Mouse (Mus musculus) erythroblast, adult 5-6 weeks (primary cell): Measurements from ENCODE around the gene Gpr39. TPM values are rescaled to one million over a fixed set of nuclear protein-coding genes. Genes with fewer than 3 reads are reported as not detected.

Experiments
- ATAC-seq: replicated peaks from 2 replicates; pipeline ENCODE4 v1.8.0; 2016; ENCODE audit warnings: moderate number of reproducible peaks, mild to moderate bottlenecking, moderate TSS enrichment, inconsistent platforms; ENCODE audit not compliant: poor library complexity, low FRiP score, severe bottlenecking
- total RNA-seq, 2 experiments: library from RNA; stranded (forward) in 1 of 2; stranded (reverse) in 1 of 2; fragments of 150-400 nt in 1 of 2; fragments of 200-764, 138-1000 nt in 1 of 2; gene quantifications; 2 replicates each; pipeline versions ENCODE4 v1.2.3 to v1.2.4; 2015 to 2017; ENCODE audit warnings: low replicate concordance in 2 of 2

Gpr39 gene
- total RNA-seq, 2 experiments from 2014 or later, result not detected

DNA sequence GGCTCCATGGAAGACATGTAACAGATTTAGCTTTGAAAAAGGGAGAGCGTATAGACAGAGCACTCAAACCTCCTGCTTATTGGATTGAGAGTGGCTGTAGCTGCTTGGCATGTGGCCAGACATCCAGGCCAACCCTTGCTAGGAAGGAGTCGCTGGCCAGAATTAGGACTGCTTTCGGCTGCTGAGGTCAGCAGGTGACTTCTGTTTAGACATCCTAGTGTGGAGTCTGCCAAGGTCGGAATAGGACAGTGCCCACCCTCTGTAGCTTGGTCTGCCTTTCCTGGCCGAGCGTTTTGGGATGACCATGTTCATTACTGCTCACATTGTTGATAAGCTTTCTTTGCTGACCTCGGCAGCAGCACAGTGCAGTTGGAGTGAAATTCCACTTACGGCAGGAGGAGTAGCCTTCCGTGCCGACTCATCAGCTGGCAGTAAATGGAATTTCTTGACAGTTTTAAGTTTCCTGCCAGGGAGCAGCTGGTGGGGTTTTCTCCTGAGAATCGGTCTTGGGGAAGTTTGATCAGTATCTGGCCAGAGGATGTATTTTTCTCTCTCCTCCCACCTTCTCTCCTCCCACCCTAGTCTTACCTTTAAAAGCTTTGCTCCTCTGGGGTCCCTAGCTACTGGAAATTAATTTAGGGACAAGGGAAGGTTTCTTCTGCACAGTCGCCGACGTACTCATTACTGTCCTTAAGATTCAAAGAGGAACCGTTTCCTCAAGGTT is 83.3 kb downstream of the Gpr39 start:
- no peak for ATAC-seq

DNA sequence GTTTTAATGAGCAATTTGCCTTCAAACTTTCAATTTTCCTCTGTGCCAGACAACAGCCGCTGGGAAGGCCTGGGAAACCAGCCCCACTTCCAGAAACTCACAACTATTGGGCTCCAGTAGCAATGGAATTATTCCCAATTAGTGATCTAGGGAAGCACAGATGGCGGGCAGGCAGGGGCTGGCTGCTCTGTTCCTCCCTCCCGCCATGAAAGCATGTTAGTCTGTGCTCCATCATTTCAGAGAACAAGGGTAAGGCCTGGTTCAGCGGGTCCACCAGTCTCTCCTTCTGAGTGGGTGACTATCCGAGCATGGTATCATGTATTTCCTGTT is 83.9 kb downstream of the Gpr39 start:
- ATAC-seq, result no peak

DNA sequence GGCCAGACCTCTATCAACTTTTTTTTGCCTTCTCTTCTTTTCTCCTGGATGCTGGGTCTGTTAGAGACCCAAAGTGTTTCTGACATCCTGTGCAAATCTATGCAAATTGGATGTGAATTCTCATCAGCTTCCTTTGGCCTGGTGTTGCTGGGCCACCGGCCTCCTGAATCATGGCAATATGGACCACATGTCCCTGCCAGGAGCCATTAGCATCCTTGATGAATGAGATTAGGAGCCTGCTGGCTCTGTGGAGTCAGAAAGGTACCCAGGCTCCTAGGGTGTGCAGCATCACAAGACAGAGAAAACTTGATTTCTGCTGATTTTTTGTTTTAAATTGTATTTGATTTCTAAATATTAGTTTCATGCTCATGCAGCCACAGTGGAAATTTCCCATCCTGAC is 85.3 kb downstream of the Gpr39 start:
- no peak for ATAC-seq

DNA sequence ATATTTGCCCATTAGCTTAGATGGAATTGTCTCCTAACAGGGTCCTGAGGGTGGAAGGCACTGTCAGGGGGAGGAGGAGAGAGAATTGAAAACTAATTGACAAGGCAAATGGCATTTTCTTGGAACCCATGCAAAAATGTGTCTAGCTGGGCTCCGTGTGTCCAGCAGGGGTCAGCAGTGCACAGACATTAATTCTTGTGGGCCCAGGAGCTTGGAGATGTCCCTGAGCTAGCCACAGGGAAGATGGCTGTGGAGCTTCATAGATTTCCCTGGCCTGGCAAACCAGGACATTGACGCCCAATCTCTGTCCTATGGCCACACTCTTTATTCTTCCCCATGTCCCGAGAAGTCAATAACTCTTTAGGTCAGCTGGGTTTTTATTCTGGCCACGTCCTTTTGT is 113.0 kb downstream of the Gpr39 start:
- ATAC-seq, result no peak

DNA sequence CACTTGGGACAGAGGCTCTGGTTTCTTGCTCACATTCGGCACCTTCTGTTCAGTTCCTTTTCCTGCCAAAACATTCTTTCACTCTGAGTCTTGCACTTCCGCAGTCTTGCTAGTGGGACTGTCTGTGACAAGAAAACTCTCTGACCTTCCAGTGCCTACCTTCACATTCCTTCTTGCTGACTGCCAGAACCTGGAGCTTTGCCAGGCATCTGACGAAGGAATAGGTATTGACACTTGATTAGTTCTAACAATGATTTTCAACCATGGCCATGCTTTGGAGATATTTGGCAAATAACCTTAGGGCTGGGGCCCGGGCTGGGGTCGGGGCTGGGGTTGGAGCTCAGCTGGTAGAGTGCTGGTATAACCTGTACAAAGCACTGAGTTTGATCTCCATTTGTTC is 123.7 kb downstream of the Gpr39 start:
- no peak for ATAC-seq

DNA sequence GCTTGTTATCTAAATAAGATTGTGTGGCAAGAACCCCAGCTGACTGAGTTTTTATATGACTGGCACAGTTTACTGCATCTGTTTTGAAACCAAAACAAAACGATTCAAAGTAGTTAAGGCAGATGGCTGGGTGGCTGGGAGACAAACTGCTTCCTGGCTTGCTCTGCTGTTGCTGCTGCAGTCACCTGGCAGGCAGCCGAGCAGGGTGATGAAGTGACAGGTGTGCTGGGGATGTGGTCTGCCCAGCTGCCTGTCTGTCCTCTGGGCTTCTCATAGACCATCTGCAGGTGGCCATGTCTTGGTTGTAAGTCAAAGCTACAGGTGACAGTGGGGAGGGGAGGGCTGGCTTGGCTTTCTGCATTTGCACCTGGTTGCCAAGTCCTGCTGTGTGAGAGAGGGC is 131.6 kb downstream of the Gpr39 start:
- no peak for ATAC-seq

DNA sequence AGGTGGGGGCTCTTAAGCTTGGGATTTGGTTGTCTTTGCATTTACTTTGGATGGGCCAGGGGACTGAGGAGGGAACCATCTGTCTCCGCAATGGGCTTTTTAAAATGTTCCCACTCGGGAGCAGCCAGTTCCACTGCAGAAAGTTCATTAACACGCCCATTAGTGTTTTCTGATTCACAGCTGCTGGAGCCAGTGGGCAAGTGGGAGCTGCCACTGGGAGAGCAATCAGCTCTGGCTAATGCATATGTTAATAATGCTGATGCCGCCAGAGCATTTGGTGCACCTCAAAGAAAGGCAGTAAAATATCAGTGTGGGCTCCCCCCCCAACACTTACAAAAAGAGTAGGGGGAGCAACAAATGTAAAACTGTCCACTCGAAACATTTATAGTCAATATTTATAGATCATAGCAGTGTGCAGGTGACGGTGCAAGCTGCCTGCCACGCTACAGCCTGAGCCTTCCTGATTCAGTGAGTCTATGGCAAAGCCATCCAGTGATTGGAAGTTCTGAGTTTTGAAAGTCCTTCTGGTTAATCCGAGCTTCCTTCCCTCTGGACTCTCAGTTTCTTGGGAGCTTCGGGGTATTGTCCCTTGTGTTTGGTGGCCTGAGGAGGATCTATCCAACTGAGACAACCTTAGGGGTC is 136.5 kb downstream of the Gpr39 start:
- ATAC-seq, result no peak

DNA sequence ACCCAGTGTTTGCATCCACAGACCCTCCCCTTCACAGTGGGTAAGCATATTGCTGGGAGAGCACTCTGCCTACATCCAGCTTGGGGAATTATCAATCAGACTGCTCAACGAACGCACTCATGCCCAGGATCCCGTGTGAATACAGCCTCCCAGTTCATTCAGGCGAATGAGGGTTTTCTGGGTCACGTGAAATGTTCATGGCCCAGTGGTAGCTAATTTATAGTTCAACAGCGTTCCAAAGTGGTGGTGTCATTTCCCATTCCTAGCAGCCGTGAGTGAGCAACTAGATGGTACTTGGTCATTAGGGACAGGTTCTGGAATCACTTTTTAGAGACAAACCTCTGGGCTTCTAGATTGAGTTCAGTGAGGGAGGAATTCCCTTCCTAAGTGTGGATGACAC is 144.3 kb downstream of the Gpr39 start:
- no peak for ATAC-seq

DNA sequence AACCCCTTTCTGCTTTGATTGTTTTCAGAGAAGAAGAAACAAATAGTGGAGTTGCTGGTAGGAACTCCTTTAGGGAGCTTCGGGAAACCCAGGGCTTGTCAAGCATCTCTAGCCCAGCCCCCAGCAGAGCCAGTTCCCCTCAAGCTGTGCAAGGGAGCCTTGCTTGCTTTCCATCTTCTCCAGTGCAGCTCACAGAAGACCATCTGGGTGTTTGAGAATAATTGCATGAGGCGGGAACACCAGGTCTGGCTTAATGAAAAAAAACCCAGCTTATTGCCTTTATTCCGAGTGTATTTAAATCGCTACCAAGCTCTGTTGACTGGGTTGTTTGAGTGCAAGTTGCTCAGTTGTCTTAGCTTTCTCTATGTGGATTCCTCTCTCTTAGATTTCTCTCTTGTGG is 146.8 kb downstream of the Gpr39 start:
- no peak for ATAC-seq

DNA sequence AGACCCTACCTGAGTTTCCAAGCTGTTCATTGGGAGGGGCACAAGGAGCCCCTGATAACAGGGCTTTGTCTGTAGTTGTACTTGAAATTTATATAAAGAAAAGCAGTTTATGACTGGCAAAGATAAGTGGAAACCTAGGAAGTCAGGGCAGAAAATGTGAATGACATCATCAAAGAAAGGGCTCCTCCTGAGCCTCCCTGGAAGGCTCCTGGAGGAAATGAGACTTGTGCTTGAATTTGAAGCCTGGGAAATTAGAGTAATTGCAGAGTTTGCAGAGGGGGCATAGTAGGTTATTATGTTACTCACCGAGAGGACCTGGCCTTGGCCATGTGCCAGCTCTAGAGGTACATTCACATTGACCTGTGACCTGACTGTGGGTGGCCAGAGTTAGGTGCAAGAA is 160.7 kb downstream of the Gpr39 start:
- ATAC-seq, result no peak

DNA sequence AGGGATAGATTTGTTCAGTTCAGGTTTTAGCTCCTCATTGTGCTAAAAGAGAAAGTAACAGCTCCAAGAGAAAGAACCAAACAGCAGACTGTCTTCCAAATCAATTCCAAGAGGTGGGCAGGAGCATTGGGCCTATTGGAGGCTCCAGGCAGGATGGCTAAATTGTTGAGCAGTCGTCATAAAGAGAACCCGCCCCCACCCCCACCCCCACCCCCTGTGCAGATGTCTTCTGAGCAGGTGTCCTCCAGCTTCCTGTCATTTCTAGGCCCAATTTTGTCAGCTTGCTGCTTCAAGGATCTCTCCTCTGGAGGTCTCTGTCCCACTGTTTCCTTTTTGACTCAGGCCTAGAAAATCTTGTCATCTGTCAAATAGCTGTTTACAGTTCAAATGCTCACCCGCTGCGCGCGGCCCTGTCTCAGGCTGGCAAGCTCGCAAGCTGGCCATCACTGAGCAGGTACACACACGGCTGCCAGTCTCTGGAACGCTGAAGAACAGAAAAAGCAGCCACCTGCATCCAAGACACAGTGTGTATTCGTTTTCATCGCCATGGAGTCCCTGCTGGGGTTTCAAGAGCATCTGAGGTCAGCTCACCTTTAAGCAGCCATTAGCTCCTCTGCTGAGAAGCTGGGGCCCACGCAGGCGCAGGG is 163.1 kb downstream of the Gpr39 start:
- no peak for ATAC-seq

DNA sequence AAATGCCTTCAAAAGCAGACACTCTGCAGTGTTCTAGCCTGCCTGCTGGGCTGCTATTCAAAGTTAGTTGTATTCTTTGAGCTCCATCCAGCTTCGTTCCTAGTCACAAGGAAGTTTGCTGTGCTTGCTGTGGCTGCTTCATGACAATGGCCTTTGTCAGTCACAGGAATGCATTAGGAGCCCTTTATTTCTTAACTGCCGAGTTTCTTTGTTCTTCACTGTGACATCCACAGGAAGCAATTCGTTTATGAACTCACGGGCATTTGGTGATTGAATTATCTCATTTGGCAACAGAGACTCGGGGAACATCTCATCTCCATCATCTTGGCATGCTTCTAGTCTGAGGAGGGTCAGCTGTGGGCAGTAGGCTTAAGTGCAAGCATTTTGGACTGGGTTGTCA is 177.9 kb downstream of the Gpr39 start:
- ATAC-seq, result no peak

DNA sequence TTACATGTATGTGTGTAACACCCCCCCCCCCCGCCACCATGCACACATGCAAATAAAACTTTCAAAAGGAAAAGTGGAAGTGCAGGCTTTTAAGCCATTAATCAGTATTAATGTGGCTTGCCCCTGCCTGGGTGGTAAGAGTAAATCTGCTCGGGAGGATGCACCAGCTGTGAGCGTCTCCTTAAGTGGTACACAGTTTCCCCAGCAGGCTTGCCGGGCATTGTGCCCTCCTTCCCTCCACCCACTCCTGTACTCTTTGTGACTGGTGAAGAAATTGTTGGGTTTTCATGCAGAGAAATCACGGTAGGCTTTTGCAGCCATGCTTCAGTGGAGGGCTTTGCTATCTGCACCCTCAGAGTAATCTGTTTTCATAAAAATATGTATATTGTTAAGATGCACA is 181.8 kb downstream of the Gpr39 start:
- no peak for ATAC-seq

DNA sequence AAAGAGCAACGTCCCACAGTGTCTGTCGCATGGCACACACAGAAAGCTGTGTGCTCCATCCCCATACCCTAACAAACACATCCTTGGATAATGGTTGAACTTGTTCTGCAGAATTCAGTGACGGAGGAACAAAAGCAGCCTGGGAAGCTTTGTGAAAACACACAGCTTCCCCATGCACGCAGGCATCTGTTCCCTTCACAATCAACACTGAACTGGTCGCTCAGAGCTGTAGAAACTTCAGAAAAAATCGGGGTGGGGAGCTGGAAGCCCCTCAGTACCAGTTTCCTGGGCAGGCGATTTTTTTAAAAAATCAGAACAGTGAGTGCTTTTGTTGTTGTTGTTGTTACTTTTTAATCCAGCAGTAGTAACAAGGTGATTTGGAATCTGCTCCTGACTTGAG is 193.3 kb downstream of the Gpr39 start:
- ATAC-seq, result no peak

DNA sequence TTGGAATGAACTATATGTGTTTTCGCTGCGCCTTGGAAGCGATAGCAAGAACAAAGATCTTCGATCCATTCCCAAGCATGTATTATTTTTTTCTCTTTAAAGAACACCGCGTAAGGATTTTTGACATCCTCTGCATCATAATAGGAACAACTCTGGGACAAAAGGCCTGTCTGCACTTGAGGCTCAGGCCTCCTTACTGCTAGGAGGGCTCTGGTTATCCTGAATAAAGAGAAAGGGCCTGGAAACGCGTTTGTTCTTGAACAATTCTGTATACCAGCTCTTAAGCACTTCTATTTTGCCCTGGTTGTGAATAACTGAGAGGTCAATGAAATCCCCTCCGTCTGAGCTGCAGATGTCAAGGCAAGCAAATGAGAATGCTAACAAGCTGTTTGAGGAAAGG is 216.4 kb downstream of the Gpr39 start:
- no peak for ATAC-seq

DNA sequence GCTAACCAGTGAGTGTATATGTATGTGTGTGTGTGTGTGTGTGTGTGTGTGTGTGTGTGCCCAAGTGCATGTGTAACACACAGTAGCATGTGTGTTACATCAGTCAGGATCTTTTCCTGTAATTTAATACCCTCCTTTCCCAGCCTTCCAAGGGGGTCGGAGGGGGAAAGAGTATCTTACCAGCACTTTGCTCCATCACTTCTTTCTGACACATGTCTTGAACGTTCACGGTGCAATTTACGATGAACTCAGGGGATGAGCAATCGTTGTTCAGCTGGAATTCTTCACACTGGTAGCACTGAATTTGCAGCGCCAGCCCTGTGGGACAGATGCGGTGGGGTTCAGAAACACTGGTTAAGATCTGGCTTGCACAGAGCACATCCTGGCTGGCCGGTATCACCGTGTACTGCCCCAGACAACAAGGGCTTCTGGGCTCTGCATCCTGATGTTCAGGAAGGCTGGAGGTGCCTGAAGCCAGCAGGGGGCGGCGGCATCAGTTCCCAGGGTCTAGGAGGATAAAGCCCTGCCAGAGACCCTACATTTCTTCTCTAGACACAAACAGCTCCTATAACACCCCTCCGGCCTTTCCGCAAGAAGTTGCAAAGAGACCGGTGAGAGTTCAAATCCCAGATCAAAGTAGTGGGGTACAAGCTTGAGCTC is 233.5 kb downstream of the Gpr39 start:
- no peak for ATAC-seq

DNA sequence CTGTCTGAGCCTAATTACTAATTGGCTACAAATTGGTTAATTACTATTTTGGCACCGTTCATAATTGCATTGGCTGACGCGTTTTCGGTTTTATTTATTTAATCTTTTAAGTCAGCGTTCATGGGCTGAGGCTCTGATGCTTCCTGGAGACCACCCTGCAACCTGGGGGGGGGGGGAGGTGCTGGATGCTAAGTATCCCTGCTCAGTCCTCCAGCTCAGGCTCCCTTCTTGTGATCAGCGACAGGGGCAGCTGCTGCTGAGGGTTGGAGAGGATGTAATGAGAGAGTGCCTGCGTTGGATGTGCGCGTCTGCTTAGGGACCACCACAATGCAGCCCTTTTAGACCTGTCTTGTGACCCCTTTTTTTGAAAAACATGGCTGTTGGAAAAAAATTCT is 234.1 kb downstream of the Gpr39 start:
- ATAC-seq, result no peak

DNA sequence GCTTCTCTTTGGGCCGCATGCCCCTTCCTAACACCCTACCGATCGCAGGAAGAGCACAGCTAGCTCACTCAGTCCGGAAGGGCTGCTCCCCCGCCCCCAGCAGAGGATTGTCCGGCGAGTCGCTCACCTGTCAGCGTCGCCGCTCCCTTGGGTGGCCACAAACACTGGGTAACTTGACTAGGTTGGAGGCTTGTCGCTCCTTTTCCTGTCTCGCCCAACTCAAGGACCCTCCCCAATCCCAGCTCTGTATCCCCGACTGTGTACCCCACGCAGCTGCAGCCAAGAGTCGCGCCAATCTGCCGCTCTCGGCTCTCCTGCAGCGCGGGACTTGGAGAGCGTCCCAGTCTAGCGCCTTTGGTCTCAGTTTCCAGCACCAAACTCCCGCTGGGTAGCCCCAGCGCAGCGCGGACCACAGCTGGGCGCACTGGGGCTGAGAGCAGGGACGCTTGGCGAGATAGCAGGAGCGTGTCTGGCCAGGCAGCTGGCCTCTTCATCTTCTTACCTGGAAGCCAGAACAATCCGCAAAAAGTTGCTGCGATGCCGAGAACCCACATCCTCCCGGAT is 234.6 kb downstream of the Gpr39 start:
- no peak for ATAC-seq

DNA sequence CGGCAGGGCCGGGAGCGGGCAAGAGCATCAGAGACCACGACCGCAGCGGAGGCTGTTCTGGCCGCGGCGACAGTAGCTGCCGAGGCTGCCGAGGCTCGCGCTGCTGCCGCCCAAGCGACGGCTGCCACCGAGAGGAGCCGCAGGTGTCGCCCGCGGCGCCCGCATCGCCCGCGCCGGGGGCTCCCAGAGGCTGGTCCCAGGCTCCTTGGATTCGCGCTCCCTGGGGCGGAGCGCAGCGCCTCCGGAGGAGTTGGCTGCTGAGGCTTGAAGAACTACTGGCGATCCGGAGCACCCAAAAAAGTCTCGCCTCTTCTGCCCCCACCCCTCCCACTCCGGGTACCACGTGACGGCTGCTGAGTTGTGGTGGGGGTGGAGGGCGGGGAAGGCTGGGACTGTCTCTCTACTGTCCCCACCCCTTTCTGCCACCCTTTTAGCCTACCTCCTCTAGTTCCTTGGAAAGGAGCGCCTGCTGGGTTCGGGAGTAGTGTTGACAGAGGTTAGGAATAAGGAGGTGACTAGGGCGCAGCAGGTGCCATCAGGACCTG is 235.2 kb downstream of the Gpr39 start:
- ATAC-seq, result no peak
